Mouse (Mus musculus) liver, postnatal 0 days (tissue): ENCODE data around the gene St6galnac3.

ENCODE experiments used
- CTCF ChIP-seq: sonication (generic); IDR thresholded peaks from 2 replicates; pipeline ENCODE4 v1.5.1; 2016; ENCODE audit warnings: antibody characterized with exemption, low read depth
- EP300 ChIP-seq: IDR thresholded peaks from 2 replicates; pipeline ENCODE4 v1.6.1; 2016; ENCODE audit warnings: antibody characterized with exemption, low read depth, mild to moderate bottlenecking

DNA sequence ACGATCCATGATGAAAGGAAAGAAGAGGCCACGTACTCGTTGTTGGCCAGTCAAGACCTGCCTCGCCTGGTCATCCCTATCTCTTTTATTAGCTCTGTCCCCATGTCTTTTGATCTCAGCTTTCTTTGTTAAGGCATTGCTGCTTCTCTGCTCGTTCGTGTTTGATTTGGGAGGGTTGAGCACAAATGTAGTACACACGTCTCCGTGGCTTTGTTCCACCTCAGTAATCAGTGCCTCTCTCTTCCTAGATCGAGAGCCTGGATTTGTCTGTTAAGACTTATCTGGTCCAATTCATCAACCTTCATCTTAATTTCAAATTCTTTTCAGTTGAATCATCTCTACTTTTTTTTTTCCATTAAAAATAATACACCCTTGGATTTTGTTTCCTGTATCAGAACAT is 308.0 kb downstream of the St6galnac3 start:
- no peak for TF ChIP-seq CTCF
- TF ChIP-seq EP300: no peak
